Mouse (Mus musculus) olfactory bulb, adult 2 months (tissue): ENCODE measurements around the gene Rnf212.

ENCODE experiments used
- CTCF ChIP-seq: fragments of 200-500 bp; IDR thresholded peaks from 2 replicates; pipeline ENCODE4 v1.5.1; 2012; ENCODE audit warnings: low read depth, mild to moderate bottlenecking, low read length, moderate library complexity; ENCODE audit not compliant: insufficient read depth
- POLR2A ChIP-seq: fragments of 200-500 bp; IDR thresholded peaks from 2 replicates; pipeline ENCODE4 v1.6.1; 2012; ENCODE audit warnings: mild to moderate bottlenecking, low read depth, low read length, moderate library complexity; ENCODE audit not compliant: insufficient read depth

- TF ChIP-seq POLR2A (no peak), CTCF (no peak)
Observed at GRCm38 (mm10) chr5:108744629-108745028, 30.2 kb downstream of the Rnf212 start.
